Comparison of ENCODE assay signal across 23 mouse cellular contexts in genomic region chr6:86978909-86979265, GRCm38 (mm10). TPM values are rescaled to one million over a fixed set of nuclear protein-coding genes. Genes with fewer than 3 reads are reported as not detected.
A peak's percentile ranks its signal among the peaks of the same experiment; 100 is the strongest.
DNase-seq lines count a peak whose midpoint lies in the region; ATAC-seq and TF ChIP-seq lines count a peak whose summit lies in the region.
"Had no signal": no experiment of that assay in that cellular context is flagged by ENCODE, and none has a peak within 500 bp of the region (broad histone marks: within the 10 kb centered on the region; RNA-seq: fewer than 3 reads in every experiment).

No protein-coding gene starts in this region.

- H3K79me2 ChIP-seq in heart, adult 2 months (replicated peaks; ENCODE audit: control insufficient read depth, insufficient read depth, low read length) = no peaks in the 10 kb centered on the region

- H3K27ac ChIP-seq in heart, embryonic 12.5 days (ENCODE audit: poor library complexity, severe bottlenecking) = 0 out of 2 replicates have a peak overlapping the region, but pooled peaks have one; percentile 6
- H3K27ac ChIP-seq in heart, adult 2 months = no peak overlapping the region
- H3K27ac ChIP-seq in liver, embryonic 13.5 days = peak overlapping the region; percentile 4; the same call in 1 of the 2 replicates
- H3K27ac ChIP-seq in liver, embryonic 11.5 days (ENCODE audit: low read depth, low read length) = no peak overlapping the region
- peak overlapping the region; percentile 27; the same call in 1 of the 2 replicates for H3K27ac ChIP-seq in intestine, embryonic 14.5 days (ENCODE audit: low read depth)
- peak overlapping the region; percentile 44; the same call in 1 of the 2 replicates for H3K27ac ChIP-seq in stomach, embryonic 16.5 days (ENCODE audit: low read length)
- H3K27ac ChIP-seq in hindbrain, embryonic 12.5 days = no peak overlapping the region
- H3K27ac ChIP-seq: embryonic facial prominence, embryonic 15.5 days; forebrain, embryonic 10.5 days; gastrocnemius, adult 2 months; hindbrain, embryonic 14.5 days had no signal

- no peak overlapping the region for H3K4me2 ChIP-seq in heart, embryonic 12.5 days
- H3K4me2 ChIP-seq in liver, embryonic 13.5 days = no peak overlapping the region
- H3K4me2 ChIP-seq in liver, embryonic 11.5 days = no peak overlapping the region
- no peak overlapping the region for H3K4me2 ChIP-seq in intestine, embryonic 14.5 days (ENCODE audit: low read length)
- no peak overlapping the region for H3K4me2 ChIP-seq in stomach, embryonic 16.5 days (ENCODE audit: low read depth, low read length)
- H3K4me2 ChIP-seq in hindbrain, embryonic 12.5 days (replicated peaks) = no peak overlapping the region
- H3K4me2 ChIP-seq: embryonic facial prominence, embryonic 15.5 days; hindbrain, embryonic 14.5 days had no signal

- no peak overlapping the region for H3K4me3 ChIP-seq in heart, embryonic 12.5 days
- no peak overlapping the region for H3K4me3 ChIP-seq in heart, adult 2 months
- no peak overlapping the region for H3K4me3 ChIP-seq in liver, embryonic 13.5 days (replicated peaks)
- no peak overlapping the region for H3K4me3 ChIP-seq in liver, embryonic 11.5 days (ENCODE audit: low read depth, low read length)
- no peak overlapping the region for H3K4me3 ChIP-seq in intestine, embryonic 14.5 days (ENCODE audit: low read depth, low read length)
- no peak overlapping the region for H3K4me3 ChIP-seq in stomach, embryonic 16.5 days (replicated peaks; ENCODE audit: low read length)
- no peak overlapping the region for H3K4me3 ChIP-seq in hindbrain, embryonic 12.5 days
- H3K4me3 ChIP-seq: embryonic facial prominence, embryonic 15.5 days; erythroblast, embryonic 14.5 days; forebrain, embryonic 10.5 days; gastrocnemius, adult 2 months had no signal

- H3K27me3 ChIP-seq in heart, embryonic 12.5 days (replicated peaks) = no peaks in the 10 kb centered on the region
- no peaks in the 10 kb centered on the region for H3K27me3 ChIP-seq in heart, adult 2 months (ENCODE audit: control insufficient read depth, insufficient read depth, low read length)
- no peaks in the 10 kb centered on the region for H3K27me3 ChIP-seq in liver, embryonic 13.5 days
- no peaks in the 10 kb centered on the region for H3K27me3 ChIP-seq in liver, embryonic 11.5 days (replicated peaks; ENCODE audit: control insufficient read depth, insufficient read depth, low read length)
- no peaks in the 10 kb centered on the region for H3K27me3 ChIP-seq in intestine, embryonic 14.5 days (replicated peaks; ENCODE audit: control insufficient read depth, insufficient read depth, low read length)
- no peaks in the 10 kb centered on the region for H3K27me3 ChIP-seq in stomach, embryonic 16.5 days (ENCODE audit: control insufficient read depth, insufficient read depth, low read length)
- no peaks in the 10 kb centered on the region for H3K27me3 ChIP-seq in hindbrain, embryonic 12.5 days
- H3K27me3 ChIP-seq: embryonic facial prominence, embryonic 15.5 days had no signal

- H3K9me3 ChIP-seq in heart, embryonic 12.5 days (replicated peaks) = no peaks in the 10 kb centered on the region
- H3K9me3 ChIP-seq in liver, embryonic 13.5 days (replicated peaks) = no peaks in the 10 kb centered on the region
- H3K9me3 ChIP-seq in liver, embryonic 11.5 days (ENCODE audit: control insufficient read depth, low read length) = no peaks in the 10 kb centered on the region
- H3K9me3 ChIP-seq in intestine, embryonic 14.5 days (ENCODE audit: control insufficient read depth, low read length) = no peaks in the 10 kb centered on the region
- H3K9me3 ChIP-seq in stomach, embryonic 16.5 days (replicated peaks; ENCODE audit: control insufficient read depth, low read length) = no peaks in the 10 kb centered on the region
- no peaks in the 10 kb centered on the region for H3K9me3 ChIP-seq in hindbrain, embryonic 12.5 days (replicated peaks)
- H3K9me3 ChIP-seq: embryonic facial prominence, embryonic 15.5 days; forebrain, embryonic 10.5 days; G1E had no signal

- intact Hi-C loops in heart, adult 2 months (cut with DNase I) = no loop called here

- no peak overlapping the region for H3K9ac ChIP-seq in heart, embryonic 12.5 days
- H3K9ac ChIP-seq in heart, adult 2 months (ENCODE audit: low read depth, low read length) = no peak overlapping the region
- no peak overlapping the region for H3K9ac ChIP-seq in liver, embryonic 13.5 days
- H3K9ac ChIP-seq in liver, embryonic 11.5 days (ENCODE audit: low read depth, low read length) = no peak overlapping the region
- no peak overlapping the region for H3K9ac ChIP-seq in intestine, embryonic 14.5 days (ENCODE audit: low read length)
- no peak overlapping the region for H3K9ac ChIP-seq in stomach, embryonic 16.5 days (ENCODE audit: low read length)
- H3K9ac ChIP-seq in hindbrain, embryonic 12.5 days = no peak overlapping the region
- H3K9ac ChIP-seq: embryonic facial prominence, embryonic 15.5 days; hindbrain, embryonic 14.5 days had no signal

- 64% methylated on average over 6 of the region's 6 CpGs for WGBS in heart, embryonic 12.5 days
- 88% methylated on average over 6 of the region's 6 CpGs for WGBS in heart, adult 2 months
- 67% methylated on average over 6 of the region's 6 CpGs for WGBS in liver, embryonic 13.5 days (ENCODE audit: insufficient replicate concordance)
- 77% methylated on average over 6 of the region's 6 CpGs for WGBS in liver, embryonic 11.5 days
- WGBS in intestine, embryonic 14.5 days = 52% methylated on average over 6 of the region's 6 CpGs
- WGBS in stomach, embryonic 16.5 days = 42% methylated on average over 6 of the region's 6 CpGs
- 80% methylated on average over 6 of the region's 6 CpGs for WGBS in hindbrain, embryonic 12.5 days

- TF ChIP-seq CTCF in heart, adult 2 months (IDR thresholded peaks at IDR 0.05) = no peak

- H3K36me3 ChIP-seq in heart, embryonic 12.5 days = peaks cover 48% of the 10 kb centered on the region
- no peaks in the 10 kb centered on the region for H3K36me3 ChIP-seq in heart, adult 2 months (ENCODE audit: control insufficient read depth, insufficient read depth, low read length)
- H3K36me3 ChIP-seq in liver, embryonic 13.5 days = peaks cover 12% of the 10 kb centered on the region
- H3K36me3 ChIP-seq in liver, embryonic 11.5 days (ENCODE audit: control insufficient read depth, insufficient read depth, low read length) = 0 out of 2 replicates have a peak, but pooled peaks cover 3% of the 10 kb centered on the region
- H3K36me3 ChIP-seq in intestine, embryonic 14.5 days (ENCODE audit: control insufficient read depth, insufficient read depth, low read length) = peaks cover 30% of the 10 kb centered on the region
- H3K36me3 ChIP-seq in stomach, embryonic 16.5 days (ENCODE audit: control insufficient read depth, insufficient read depth, low read length) = peaks cover 4% of the 10 kb centered on the region; the same call in 1 of the 2 replicates
- H3K36me3 ChIP-seq in hindbrain, embryonic 12.5 days = peaks cover 25% of the 10 kb centered on the region

- DNase-seq in heart, adult 2 months = no peak
- DNase-seq in liver, embryonic 13.5 days = no peak
- no peak for DNase-seq in liver, embryonic 11.5 days (ENCODE audit: low spot score)
- DNase-seq in intestine, embryonic 14.5 days (ENCODE audit: low spot score) = no peak
- no peak for DNase-seq in c-Kit-positive CD71-positive TER-119-positive erythroid progenitor cells, embryonic 14.5 days (ENCODE audit: low spot score)
- DNase-seq: adrenal gland, postnatal 14 days; B cell, adult 2 months; cerebellum, adult 2 months; cerebellum, postnatal 10 days; embryo, embryonic 11 days; gastrocnemius, adult 2 months; gastrocnemius, postnatal 25 days; heart, postnatal 10 days; heart, postnatal 4 days had no signal

- TF ChIP-seq EP300 in heart, adult 2 months (IDR thresholded peaks at IDR 0.05; ENCODE audit: insufficient read depth, low read depth, low read length) = no peak

- no peak for TF ChIP-seq POLR2A in heart, adult 2 months (IDR thresholded peaks at IDR 0.05; ENCODE audit: insufficient read depth, low read depth, low read length)

- H3K4me1 ChIP-seq in heart, embryonic 12.5 days (replicated peaks) = peaks cover 6% of the 10 kb centered on the region
- H3K4me1 ChIP-seq in heart, adult 2 months (ENCODE audit: control insufficient read depth, insufficient read depth, low read length) = no peaks in the 10 kb centered on the region
- no peaks in the 10 kb centered on the region; the same call in 1 of the 2 replicates for H3K4me1 ChIP-seq in liver, embryonic 13.5 days (replicated peaks)
- no peaks in the 10 kb centered on the region for H3K4me1 ChIP-seq in liver, embryonic 11.5 days (replicated peaks; ENCODE audit: control insufficient read depth, insufficient read depth, low read length)
- no peaks in the 10 kb centered on the region for H3K4me1 ChIP-seq in intestine, embryonic 14.5 days (replicated peaks; ENCODE audit: control insufficient read depth, insufficient read depth, low read length)
- no peaks in the 10 kb centered on the region for H3K4me1 ChIP-seq in stomach, embryonic 16.5 days (ENCODE audit: control insufficient read depth, insufficient read depth, low read length)
- H3K4me1 ChIP-seq in hindbrain, embryonic 12.5 days = no peaks in the 10 kb centered on the region
- H3K4me1 ChIP-seq: embryonic facial prominence, embryonic 15.5 days; forebrain, embryonic 10.5 days had no signal

- no peak for ATAC-seq in heart, embryonic 12.5 days (ENCODE audit: insufficient number of reproducible peaks, low FRiP score)
- ATAC-seq in liver, embryonic 13.5 days (ENCODE audit: low read depth) = no peak
- ATAC-seq in liver, embryonic 11.5 days (replicated peaks; ENCODE audit: low FRiP score) = no peak
- no peak for ATAC-seq in intestine, embryonic 14.5 days (replicated peaks; ENCODE audit: low FRiP score, low TSS enrichment, low read depth)
- ATAC-seq in stomach, embryonic 16.5 days (ENCODE audit: insufficient read depth, low FRiP score) = no peak
- ATAC-seq in hindbrain, embryonic 12.5 days (ENCODE audit: low FRiP score) = no peak
- ATAC-seq: forebrain, embryonic 14.5 days had no signal

RNA-seq across cellular contexts. Expression of gene Nfu1, which starts 30.1 kb away (rescaled TPM):
- polyA plus RNA-seq in heart, embryonic 12.5 days (2016; fragmentation: Nextera tagmentation; extraction: Ambion mirVana) = 97.7 and 101 TPM in 2 replicates
- total RNA-seq in heart, adult 2 months (2021) = 10 to 100 TPM; 67.6 to 72.3 TPM
- 200 and 213 TPM in 2 replicates for polyA plus RNA-seq in heart, adult 2 months (2012; rRNA removed)
- polyA plus RNA-seq in liver, embryonic 13.5 days (2015; fragmentation: Nextera tagmentation; extraction: Ambion mirVana) = 58.4 and 60.9 TPM in 2 replicates
- 92.4 and 105 TPM in 2 replicates for polyA plus RNA-seq in liver, embryonic 11.5 days (2014; fragmentation: Nextera tagmentation; extraction: Ambion mirVana)
- polyA plus RNA-seq in intestine, embryonic 14.5 days (2014; fragmentation: Nextera tagmentation; extraction: Ambion mirVana) = 94.3 and 97.4 TPM in 2 replicates
- 94.6 and 96.8 TPM in 2 replicates for polyA plus RNA-seq in stomach, embryonic 16.5 days (2015; fragmentation: Nextera tagmentation; extraction: Ambion mirVana)
- 91.5 and 94.0 TPM in 2 replicates for polyA plus RNA-seq in hindbrain, embryonic 12.5 days (2016; fragmentation: Nextera tagmentation; extraction: Ambion mirVana)

Comparison
In these comparisons a context has a peak if more than half of its experiments do, and no peak if none do; other contexts are left out.
1. H3K27ac ChIP-seq: peak in heart, embryonic 12.5 days (single experiment), liver, embryonic 13.5 days (single experiment), intestine, embryonic 14.5 days (single experiment) and stomach, embryonic 16.5 days (single experiment); none in heart, adult 2 months (single experiment), liver, embryonic 11.5 days (single experiment) and hindbrain, embryonic 12.5 days (single experiment).